Mouse (Mus musculus) heart, adult 2 months (tissue): ENCODE data around the gene Mrtfa.

Experiments used
- CTCF ChIP-seq: fragments of 200-600 bp; IDR thresholded peaks from 2 replicates; pipeline ENCODE4 v1.8.1; 2022; ENCODE audit warnings: antibody characterized with exemption, mild to moderate bottlenecking, moderate library complexity
- POLR2A ChIP-seq: fragments of 200-500 bp; IDR thresholded peaks from 2 replicates; pipeline ENCODE4 v1.6.1; 2011; ENCODE audit warnings: mild to moderate bottlenecking, low read depth, low read length, control low read depth; ENCODE audit not compliant: insufficient read depth

DNA sequence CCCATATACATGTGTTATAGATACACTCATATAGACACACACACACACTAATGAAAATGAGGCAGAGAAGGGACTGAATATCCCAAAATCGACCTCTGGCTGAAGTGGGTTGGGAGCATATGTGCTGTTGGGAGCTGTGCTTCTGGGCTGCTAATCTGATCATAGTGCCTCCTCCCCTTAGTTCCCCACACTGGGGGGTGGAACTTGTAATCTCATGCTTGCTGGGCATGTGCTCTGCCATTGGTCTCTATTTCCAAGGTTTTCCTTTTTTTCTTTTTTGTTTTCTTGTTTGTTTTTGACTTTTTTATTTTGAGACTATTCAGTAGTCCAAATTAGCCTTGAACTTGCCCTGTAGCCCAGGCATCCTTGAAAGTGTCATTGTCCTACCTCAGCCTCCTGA lies 202.2 kb downstream of the Mrtfa start:
- TF ChIP-seq CTCF: no peak
- TF ChIP-seq POLR2A: no peak
